Comparison of ENCODE assay signal across 22 mouse cellular contexts in the genomic region with DNA sequence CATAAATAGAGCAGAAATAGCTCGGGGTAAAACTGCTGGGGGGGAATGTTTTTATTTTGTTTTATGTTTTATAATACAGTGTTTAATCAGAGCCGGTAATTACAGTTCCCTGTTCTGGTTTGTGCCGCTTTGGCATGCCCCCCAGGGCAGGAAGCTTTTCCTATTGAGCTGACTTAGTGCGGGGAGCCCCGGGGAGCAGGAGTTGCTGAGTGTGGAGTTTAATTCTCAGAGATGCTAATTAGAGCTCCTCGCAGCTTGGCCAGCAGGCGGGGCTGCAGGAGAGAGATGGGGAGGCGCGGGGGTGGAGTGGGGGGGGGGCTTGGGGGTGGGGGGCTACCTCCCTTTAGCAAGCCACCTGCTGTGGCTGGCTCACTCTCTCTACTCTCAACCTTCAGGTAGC.
DNase-seq lines count a peak whose midpoint lies in the region; ATAC-seq and TF ChIP-seq lines count a peak whose summit lies in the region.
"Had no signal": no experiment of that assay in that cellular context is flagged by ENCODE, and none has a peak within 500 bp of the region (broad histone marks: within the 10 kb centered on the region; RNA-seq: fewer than 3 reads in every experiment).

No protein-coding gene starts in this region.

- ATAC-seq in forebrain, embryonic 15.5 days (replicated peaks) = no peak
- no peak for ATAC-seq in stomach, postnatal 0 days (ENCODE audit: low FRiP score, low TSS enrichment)
- ATAC-seq: CD4-positive, CD25-positive, alpha-beta regulatory T cell, adult 4 months; intestine, postnatal 0 days; liver, postnatal 0 days; lung, postnatal 0 days had no signal

- no peak overlapping the region for H3K9ac ChIP-seq in forebrain, embryonic 15.5 days (replicated peaks)
- no peak overlapping the region for H3K9ac ChIP-seq in stomach, postnatal 0 days (ENCODE audit: low read length)
- H3K9ac ChIP-seq: embryonic facial prominence, embryonic 13.5 days; limb, embryonic 12.5 days; liver, postnatal 0 days had no signal

- intact Hi-C loops in gastrocnemius, postnatal 14 days (cut with DNase I; ENCODE audit: low total_unique reads) = no loop called here

- peak; percentile 52 for TF ChIP-seq CTCF in layer of hippocampus, adult 2 months (conservative IDR thresholded peaks at IDR 0.05)
- TF ChIP-seq CTCF in stomach, postnatal 0 days (IDR thresholded peaks at IDR 0.05; ENCODE audit: low read depth) = peak; percentile 19; the same call in 1 of the 2 replicates

- H3K4me3 ChIP-seq in forebrain, embryonic 10.5 days = no peak overlapping the region
- H3K4me3 ChIP-seq in forebrain, embryonic 15.5 days = no peak overlapping the region
- no peak overlapping the region for H3K4me3 ChIP-seq in layer of hippocampus, adult 2 months
- H3K4me3 ChIP-seq in stomach, postnatal 0 days (ENCODE audit: low read depth, low read length) = no peak overlapping the region
- H3K4me3 ChIP-seq: embryonic facial prominence, embryonic 13.5 days; heart, embryonic 10.5 days; limb, embryonic 12.5 days; midbrain, embryonic 10.5 days had no signal

- H3K9me3 ChIP-seq in forebrain, embryonic 10.5 days = no peaks in the 10 kb centered on the region
- H3K9me3 ChIP-seq in forebrain, embryonic 15.5 days = no peaks in the 10 kb centered on the region
- H3K9me3 ChIP-seq in stomach, postnatal 0 days (ENCODE audit: control insufficient read depth, low read length) = no peaks in the 10 kb centered on the region
- H3K9me3 ChIP-seq: embryonic facial prominence, embryonic 13.5 days; heart, embryonic 10.5 days; limb, embryonic 12.5 days; midbrain, embryonic 10.5 days had no signal

- 8% methylated on average over 9 of the region's 9 CpGs for WGBS in forebrain, embryonic 10.5 days
- 1% methylated on average over 9 of the region's 9 CpGs for WGBS in forebrain, embryonic 15.5 days
- 19% methylated on average over 9 of the region's 9 CpGs for WGBS in stomach, postnatal 0 days

- no peaks in the 10 kb centered on the region for H3K36me3 ChIP-seq in forebrain, embryonic 10.5 days (replicated peaks)
- no peaks in the 10 kb centered on the region for H3K36me3 ChIP-seq in forebrain, embryonic 15.5 days
- no peaks in the 10 kb centered on the region for H3K36me3 ChIP-seq in stomach, postnatal 0 days (ENCODE audit: control insufficient read depth, insufficient read depth, low read length)
- H3K36me3 ChIP-seq: embryonic facial prominence, embryonic 13.5 days; heart, embryonic 10.5 days; limb, embryonic 12.5 days; midbrain, embryonic 10.5 days had no signal

- peaks cover 40% of the 10 kb centered on the region for H3K4me1 ChIP-seq in forebrain, embryonic 10.5 days
- H3K4me1 ChIP-seq in forebrain, embryonic 15.5 days = peaks cover 24% of the 10 kb centered on the region
- no peaks in the 10 kb centered on the region for H3K4me1 ChIP-seq in stomach, postnatal 0 days (replicated peaks; ENCODE audit: control insufficient read depth, insufficient read depth)

- H3K27ac ChIP-seq in forebrain, embryonic 10.5 days = 0 out of 2 replicates have a peak overlapping the region, but pooled peaks have one; percentile 51
- H3K27ac ChIP-seq in forebrain, embryonic 15.5 days (replicated peaks) = no peak overlapping the region
- H3K27ac ChIP-seq in layer of hippocampus, adult 2 months = no peak overlapping the region
- no peak overlapping the region for H3K27ac ChIP-seq in stomach, postnatal 0 days (replicated peaks)
- H3K27ac ChIP-seq: embryonic facial prominence, embryonic 13.5 days; heart, embryonic 10.5 days; limb, embryonic 12.5 days; midbrain, embryonic 10.5 days had no signal

- TF ChIP-seq EP300 in stomach, postnatal 0 days (optimal IDR thresholded peaks at IDR 0.05) = no peak

- H3K27me3 ChIP-seq in forebrain, embryonic 10.5 days (ENCODE audit: poor library complexity, severe bottlenecking) = peaks cover 35% of the 10 kb centered on the region
- H3K27me3 ChIP-seq in forebrain, embryonic 15.5 days = no peaks in the 10 kb centered on the region
- H3K27me3 ChIP-seq in stomach, postnatal 0 days (ENCODE audit: control insufficient read depth, insufficient read depth, low read length) = no peaks in the 10 kb centered on the region

- no peak overlapping the region for H3K4me2 ChIP-seq in forebrain, embryonic 15.5 days (replicated peaks)
- no peak overlapping the region for H3K4me2 ChIP-seq in stomach, postnatal 0 days (replicated peaks; ENCODE audit: low read depth)
- H3K4me2 ChIP-seq: embryonic facial prominence, embryonic 13.5 days; limb, embryonic 12.5 days; liver, embryonic 11.5 days had no signal

- DNase-seq in forebrain, embryonic 10.5 days (ENCODE audit: extremely low spot score, low spot score) = no peak
- DNase-seq in layer of hippocampus, adult 2 months (ENCODE audit: low spot score in 2 of 2) = no peak
- no peak for DNase-seq in layer of hippocampus, postnatal 14 days (ENCODE audit: low spot score in 2 of 2)
- DNase-seq in right cerebral cortex, postnatal 14 days = peak; percentile 40
- DNase-seq in right cerebral cortex, postnatal 25 days = no peak
- DNase-seq in stomach, postnatal 0 days (ENCODE audit: low spot score) = no peak
- no peak for DNase-seq in gastrocnemius, postnatal 14 days
- DNase-seq: adrenal gland, postnatal 36 days; cerebellum, adult 18-20 months; cerebellum, postnatal 25 days; heart, postnatal 4 days; liver, postnatal 0 days; thymus, postnatal 25 days had no signal
